Mouse (Mus musculus): Measurements from ENCODE around the gene Etv5.

The Etv5 gene

DNA sequence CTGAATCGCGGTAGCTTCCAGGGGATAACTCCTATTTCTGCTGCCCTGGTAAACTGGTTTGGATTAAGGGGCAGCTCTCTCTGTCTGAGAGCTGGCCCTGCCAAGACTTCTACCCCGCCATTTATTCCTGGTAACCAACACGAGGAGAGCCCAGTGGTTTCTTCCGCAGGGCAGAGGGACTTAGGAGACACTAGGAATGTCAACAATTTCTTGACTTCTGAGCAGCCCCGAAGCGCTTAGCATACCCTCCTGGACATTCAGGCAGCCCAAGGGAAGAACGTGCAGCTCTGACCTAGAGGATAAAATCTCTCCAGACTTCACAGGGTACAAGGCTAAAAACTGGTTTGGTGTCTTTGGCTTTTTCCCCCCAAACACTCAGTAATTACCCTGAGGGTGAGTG, 10.1 kb downstream of the Etv5 start:
- DNase-seq (ENCODE audit: low read depth, low spot score): peak; percentile 78

DNA sequence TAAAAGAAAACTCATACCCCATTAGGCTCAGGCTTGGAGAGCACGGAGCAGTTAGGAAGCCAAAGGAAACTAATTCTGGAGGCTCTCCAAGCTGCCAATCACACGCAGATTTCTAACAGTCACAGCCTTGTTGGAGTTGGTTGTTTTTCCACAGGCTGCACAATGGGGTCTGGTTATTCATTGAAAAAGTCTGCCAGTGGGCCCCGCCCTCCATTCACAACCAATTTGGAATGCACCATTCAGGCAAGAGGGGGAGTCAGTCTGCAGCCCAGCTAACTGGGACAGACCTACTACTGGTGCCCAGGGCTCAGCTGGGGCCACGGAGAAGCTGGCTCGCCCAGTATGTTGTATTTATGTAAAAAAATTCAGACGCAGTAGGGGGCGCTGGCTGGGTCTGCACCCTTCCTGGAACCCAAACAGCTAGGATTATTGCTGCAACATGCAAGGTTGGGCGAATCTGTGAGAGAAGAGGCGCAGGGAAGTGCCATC, 10.6 kb downstream of the Etv5 start:
- peak; percentile 97 for DNase-seq (ENCODE audit: low read depth, low spot score)

DNA sequence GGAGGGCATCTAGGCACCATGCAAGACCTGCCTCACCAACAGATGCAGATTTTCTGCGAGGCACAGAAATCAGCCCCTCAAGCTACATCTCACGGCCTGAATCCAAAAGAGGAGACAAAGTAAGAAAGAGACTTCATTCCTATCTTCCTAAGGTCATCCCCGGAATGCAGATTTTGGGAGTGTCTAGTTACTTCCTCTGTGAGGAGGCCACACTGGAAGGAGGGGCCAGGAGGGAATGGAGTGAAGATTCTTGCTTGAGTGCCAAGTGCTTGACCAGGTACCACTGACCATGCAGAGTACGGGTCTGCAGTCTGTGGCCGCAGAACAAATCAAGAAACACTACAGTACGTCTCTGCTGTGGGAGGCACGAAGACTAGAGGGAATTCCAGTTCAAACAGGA, 12.7 kb downstream of the Etv5 start:
- DNase-seq (ENCODE audit: low read depth, low spot score): peak; percentile 79

DNA sequence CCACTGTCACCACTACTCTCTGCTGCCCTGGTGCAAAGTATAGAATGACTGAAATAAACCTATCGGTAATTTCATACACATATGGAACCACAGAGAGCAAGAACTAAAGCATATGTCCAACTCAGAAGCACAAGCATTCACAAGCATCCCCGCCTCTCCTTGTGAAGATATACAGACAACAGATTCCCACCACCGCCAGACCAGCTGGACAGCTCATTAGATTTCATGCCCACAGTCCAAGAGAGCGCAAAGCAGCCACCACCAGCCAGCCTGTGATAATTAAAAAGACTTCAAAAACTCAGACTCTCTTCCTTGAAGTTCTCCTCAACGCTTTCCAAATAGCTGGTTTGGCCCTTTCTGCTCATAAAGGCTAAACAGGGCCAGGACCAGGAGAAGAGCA, 17.3 kb downstream of the Etv5 start:
- no peak for DNase-seq (ENCODE audit: low read depth, low spot score)

DNA sequence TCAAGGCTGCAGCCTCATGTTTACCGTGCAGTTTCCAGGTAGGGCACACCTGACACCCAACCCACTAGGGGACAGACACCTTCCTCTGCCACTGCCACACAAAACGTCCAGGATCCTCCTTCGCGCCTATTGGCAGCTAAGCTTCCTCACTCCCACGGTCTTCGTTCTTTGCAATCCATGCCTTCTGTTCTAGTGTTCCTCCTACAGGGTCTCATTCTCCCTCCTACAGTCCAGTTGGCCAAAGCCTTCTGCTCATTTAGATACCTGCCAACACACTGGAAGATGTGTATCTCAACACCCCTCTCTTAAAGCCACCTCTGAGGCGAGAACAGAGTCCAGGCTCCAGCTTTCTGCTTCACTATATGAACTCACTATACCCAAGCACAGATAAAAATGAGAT, 21.6 kb downstream of the Etv5 start:
- DNase-seq (ENCODE audit: low read depth, low spot score): no peak

DNA sequence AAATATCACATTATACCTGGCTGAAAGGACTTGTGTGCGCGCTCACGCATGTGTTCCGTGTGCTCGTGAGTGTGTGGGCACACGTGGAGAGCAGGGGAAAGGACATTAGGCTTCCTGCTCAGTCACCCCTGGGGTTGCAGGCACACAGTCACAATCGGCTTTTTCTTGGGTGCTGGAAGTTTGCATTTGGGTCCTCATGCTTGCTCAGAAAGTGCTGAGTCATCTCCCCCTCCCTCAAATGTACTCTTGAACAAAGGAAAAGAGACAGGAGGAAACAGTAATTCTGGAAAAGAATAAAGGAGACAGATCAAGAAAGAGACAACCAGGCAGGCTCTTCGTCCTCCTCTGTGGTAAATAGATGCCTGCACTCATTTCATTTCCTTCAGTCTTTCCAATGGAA, 22.5 kb downstream of the Etv5 start:
- no peak for DNase-seq (ENCODE audit: low read depth, low spot score)

DNA sequence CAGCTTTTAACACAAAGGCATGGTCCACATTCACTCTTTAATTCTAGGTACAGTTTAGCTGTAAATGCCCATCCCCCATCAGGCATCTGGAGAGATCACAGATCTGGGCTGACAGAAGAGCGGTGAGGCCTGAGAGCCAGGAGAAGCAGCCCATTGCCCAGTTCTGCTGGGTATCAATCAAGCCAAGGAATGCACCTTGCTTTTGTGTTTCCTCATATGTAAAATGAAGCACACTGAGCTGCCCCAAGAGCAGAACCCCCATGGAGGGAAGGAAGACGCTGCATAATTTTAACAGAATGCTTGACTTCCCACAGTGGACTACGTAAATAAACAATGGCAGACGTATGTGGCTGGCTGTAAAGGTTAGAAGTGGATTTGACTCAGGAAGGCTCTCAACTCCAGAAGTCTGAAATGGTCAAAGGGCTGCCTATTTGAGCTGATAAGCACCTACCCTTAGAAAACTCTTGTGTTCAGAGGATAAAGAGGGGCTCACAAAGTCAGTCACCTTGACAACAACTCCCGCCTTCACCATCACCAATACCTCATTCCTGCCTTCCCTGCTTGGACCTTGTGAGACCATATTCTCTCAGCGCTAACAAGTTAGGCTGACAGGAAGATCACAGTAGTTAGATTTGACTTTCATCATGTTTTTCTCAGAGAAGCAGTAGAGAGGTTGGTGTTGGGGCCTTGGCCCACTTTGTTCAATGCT, 23.2 kb downstream of the Etv5 start:
- DNase-seq (ENCODE audit: low read depth, low spot score): peak; percentile 80

DNA sequence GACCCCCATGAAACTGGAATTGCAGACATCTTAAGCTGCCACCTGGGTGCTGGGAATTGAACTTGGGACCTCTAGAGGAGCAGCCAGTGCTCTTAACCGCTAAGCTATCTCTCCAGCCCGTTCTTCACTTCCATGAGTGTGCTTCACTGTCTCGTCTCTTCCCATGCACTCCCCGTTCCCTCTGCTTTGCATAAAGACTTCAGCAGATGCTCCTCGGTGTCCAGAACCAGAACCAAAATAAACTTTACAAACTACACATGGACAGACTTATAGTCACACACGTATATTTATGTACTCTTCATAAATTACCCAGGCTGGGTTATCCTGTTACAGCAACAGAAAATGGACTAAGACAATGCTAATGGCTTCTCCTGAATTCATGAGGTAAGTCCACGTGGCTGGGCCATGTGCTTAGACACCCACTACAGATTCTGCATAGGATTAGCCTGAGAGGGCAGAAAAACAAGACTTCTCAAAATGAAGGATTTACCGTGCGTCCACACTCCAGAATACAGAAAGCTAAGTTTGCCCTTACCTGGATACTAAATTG, 25.2 kb downstream of the Etv5 start:
- DNase-seq (ENCODE audit: low read depth, low spot score): no peak

DNA sequence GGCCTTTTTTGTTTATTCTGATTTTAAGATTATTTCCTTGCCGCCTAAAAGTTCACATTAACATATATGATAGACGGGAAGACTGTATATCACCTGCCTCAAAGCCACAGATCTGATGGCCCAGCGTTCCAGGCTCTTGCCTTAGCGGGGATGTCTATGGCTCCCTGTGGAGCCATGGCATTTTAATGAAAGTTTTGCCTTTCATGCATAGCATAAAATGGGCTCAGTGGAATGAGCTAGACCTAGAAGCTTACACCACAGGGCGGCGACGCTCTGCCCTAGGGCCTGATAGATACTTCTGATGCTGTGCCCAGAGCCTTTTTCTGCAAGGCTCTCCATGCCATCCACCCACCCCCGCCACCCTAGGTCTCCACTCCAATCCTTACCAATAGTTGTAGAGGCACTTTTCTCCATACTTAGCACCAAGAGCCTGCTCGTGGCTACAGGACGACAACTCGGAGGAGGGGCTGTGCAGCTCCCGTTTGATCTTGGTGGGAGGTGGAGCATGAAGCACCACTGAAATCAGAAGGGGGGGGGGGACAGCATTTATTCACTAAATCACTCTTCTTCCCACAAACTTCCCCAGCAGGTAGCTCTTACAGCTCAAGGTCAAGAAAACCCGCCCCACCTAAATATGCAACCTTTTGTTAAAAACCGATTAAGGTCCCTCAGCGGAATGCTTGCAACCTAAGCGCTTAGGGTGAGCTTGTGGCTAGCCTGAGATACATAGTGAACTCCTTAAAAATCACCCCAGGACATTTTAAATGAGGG, 26.9 kb downstream of the Etv5 start:
- DNase-seq (ENCODE audit: low read depth, low spot score): peak; percentile 98

DNA sequence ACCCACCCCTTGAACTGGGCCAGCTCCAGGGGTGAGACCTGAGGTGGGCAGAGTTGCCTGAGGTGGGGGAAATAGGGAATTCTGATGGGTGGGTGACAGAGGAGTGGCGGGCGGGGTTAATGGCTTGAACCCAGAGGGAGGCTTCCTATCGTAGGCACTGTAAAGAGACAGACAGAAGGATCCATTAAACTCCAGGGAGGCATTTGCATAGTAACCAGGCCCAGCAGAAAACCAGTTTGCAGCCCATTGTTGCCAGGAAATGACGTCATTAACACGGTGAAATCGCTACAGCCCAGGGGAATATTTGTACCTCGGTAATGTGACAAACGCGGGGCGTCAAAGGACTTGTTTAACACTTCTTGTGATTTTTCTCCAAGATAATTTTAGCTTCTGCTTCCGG, 27.8 kb downstream of the Etv5 start:
- DNase-seq (ENCODE audit: low read depth, low spot score): peak; percentile 96

DNA sequence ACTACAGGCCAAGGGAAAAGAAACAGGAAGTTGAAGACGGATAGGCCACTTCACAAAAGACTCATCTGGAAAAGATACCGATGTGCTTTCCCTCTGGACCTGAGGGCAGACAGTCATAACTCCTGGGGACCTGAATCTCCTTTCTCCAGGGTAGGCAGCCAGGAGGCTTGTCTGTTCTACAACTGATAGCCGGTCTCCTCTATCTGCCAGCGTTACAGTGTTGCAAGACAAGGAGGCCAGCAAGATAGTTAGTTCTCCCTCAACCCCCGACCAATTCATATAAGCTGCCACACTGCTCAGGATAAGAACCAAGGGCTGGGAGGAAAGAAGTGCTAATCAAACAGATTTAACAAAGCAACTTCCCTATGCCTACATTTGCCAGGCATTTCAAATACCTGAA, 29.5 kb downstream of the Etv5 start:
- no peak for DNase-seq (ENCODE audit: low read depth, low spot score)

DNA sequence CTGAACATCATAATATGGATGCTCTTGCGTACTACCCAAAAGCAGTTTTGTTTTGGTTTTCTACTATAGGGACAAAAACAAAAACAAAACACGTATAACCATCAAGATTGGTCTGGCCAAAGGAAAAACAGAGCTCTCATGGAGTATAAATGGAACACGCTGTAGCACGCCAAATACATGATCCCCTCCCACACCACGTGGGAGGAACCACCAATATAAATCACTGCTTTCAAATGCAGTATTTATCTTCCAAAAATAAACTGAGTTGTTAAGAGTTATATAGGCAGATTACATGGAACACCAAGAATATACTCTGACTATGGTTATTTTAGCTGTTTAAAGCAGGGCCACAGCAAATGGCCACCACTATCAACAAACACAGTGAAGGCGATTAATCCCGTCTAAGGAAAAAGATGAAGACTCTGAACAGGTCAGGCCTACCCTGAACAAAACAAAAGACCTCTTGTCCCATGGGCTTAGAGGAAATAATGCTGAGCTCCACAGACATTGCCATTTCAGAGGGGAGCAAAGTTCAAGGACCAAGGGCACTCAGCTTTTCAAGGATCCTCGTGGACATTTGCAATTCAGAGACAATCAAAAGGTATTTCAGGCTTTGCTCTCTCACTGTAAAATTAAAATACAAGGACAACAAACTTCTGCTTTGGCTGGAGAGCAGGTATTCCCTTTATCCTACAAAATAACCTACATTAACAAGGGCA, 30.7 kb downstream of the Etv5 start:
- peak; percentile 88 for DNase-seq (ENCODE audit: low read depth, low spot score)

DNA sequence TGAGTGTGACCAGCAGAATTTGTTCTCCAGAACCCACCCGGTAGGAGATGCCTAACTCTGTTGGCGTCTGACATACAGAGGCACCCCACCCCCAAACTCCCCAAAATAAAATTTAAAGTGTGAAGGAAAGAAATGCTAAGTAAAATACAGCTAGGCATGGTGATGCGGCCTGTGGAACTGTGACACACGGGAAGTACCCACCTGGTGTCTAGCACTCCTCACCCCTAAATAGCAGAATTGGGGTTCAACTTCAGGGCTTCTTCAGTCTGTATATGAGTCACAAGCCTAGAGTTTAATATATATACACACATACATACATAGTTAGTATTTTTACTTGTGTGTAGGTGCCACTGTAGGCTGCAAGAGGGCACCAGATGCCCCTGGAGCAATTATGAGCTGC, 32.8 kb downstream of the Etv5 start:
- DNase-seq (ENCODE audit: low read depth, low spot score): no peak

DNA sequence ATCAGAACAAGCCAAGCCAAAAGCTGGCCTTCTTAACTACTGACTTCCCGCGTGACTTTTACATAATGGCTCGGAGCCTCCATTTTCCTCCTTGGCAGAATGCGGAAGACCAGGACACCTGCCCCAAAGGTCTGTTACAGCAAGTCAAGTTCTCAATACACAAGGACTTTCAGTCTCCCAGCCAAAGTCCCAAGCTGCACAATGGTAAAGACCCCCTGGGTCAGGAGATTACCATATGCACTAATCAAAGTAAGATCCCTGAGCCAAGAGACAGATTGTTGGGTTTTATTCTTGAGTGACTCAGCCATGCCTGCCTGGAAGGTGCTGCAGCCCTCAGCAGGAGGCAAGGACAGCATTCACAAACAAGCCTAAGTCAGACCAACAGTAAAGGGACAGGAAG, 33.5 kb downstream of the Etv5 start:
- DNase-seq (ENCODE audit: low read depth, low spot score): peak; percentile 93

DNA sequence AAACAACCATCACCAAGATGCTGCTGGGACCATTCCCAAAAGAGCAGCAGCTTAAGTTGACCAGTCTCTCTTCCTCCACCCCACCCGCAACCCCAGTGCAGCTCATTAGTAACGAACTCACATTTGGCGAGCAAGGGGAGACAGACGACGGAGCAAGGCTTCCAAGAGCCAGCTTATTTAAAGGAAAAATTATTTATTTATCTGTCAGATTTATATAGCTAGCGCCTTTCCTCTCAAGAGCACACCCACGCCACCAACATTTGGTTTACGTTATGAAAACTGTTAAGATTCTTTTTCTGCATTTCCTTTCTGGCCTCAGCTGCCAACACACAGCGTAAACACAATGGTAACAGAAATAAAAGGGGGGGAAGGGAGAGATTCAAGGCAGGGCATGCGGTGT, 34.0 kb downstream of the Etv5 start:
- DNase-seq (ENCODE audit: low read depth, low spot score): no peak

DNA sequence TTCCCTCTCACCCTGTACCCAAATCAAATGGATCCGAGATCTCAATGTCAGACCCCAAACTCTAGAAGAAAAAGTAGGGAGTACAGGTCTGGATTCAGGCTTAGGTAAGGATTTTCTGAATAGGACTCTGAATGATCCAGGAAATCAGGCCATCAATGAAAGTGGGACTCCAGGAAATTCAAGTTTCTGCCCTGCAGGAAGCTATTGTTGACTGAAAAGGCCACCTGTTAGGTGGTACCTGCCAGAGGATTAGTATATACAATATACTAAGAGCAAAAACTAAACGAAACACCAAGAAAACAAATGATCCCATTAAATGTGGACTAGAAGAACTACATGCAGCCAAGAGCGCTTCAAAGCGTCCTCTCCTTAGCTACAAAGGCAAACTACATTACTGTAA, 35.8 kb downstream of the Etv5 start:
- peak; percentile 74 for DNase-seq (ENCODE audit: low read depth, low spot score)

DNA sequence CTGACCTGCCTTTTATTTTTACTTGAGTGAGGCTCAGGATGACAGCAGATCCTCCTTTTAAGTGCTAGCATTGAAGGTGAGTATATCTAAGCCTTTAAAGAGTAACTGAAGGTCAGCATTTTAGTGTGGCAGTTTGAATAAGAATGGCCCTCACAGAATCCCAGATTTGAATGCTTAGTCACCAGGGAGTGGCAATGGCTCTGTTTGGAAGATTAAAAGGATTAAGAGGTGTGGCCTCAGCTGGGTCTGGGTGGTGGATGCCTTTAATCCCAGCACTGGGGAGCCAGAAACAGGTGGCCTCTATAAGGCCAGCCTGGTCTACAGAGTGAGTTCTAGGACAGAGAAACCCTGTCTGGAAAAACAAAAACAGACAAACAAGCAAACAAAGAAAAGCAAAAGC, 36.9 kb downstream of the Etv5 start:
- DNase-seq (ENCODE audit: low read depth, low spot score): peak; percentile 97

DNA sequence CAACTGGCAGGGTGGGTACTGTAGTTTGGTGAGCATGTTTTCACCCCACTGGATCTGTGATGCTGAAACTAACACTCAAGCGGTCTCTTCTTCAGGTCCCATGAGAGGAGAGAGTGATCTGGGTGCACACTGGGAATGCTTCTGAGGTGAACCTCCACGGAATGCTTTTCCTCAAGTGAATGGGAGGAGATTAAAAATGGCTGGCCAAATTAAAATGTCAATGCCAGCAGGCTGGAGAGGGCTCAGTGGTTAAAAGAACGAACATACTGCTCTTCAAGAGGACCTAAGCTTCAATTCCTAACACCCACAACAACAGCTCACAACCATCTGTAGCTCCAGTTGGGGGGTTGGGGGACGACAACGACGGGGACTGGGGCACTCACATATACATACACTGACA, 39.3 kb downstream of the Etv5 start:
- peak; percentile 84 for DNase-seq (ENCODE audit: low read depth, low spot score)

DNA sequence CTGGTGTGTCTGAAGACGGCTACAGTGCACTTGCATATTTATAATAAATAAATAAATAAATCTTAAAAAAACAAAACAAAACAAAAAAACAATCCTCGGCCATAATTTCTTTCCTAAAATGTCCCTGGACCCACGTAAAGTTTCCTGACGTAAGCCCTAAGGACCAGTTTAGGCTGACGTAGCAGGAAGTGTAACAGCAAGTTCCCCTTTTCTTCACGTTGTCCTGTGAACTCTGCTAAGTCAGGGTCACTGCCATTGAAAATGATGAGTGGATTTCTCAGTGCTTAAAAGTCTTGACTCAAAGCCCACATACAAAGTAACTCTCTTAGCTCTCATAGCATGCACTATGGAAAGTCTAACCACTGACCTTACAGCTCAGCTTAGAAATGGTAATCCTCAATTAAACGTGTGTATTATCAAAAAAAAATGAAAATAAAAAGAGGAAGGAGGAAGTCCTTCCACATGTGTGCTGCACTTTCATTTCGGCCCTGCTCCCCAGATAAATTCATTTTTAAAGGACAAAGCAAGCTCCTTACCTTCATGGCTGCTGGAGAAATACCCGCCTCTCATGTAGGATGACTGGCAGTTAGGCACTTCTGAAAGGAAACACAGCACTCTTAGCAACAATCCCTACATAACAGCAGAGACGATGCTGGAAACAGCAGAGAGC, 40.6 kb downstream of the Etv5 start:
- no peak for DNase-seq (ENCODE audit: low read depth, low spot score)

DNA sequence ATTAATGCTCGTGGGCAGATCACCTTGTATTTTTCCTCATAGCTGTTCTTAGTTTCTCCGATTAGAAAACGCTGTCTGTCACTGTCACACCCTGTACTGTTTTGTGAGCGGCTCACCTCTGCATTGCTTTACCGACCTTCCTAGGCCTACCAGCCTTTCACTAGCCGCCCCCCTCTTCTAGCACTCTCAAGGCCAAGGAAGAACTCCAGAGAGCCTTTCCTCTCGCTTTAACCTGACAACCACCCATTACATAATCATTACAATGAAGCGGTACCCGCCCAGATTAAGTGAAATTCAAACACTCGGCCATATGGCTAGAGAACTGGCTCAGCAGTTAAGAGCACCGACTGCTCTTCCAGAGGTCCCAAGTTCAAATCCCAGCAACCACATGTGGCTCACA, 41.2 kb downstream of the Etv5 start:
- DNase-seq (ENCODE audit: low read depth, low spot score): peak; percentile 95

DNA sequence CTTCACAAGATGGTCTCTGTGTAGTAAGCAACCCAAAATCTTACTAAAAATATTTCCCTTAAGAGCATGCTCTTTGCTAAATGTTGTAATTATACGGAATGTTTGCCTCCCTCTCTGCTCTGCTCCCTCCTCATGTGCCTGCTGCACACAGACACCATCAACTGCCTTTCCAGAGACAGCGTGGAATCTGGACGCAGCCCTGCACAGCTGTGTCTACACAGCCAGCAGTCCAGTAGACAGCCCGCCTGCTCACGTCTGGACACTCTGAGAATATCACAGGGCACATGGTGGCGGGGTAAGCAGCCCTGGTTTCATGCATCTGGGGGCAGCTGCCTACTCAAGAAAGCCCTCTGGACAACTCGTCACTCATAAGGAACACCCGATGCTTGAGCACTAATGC, 43.1 kb downstream of the Etv5 start:
- DNase-seq (ENCODE audit: low read depth, low spot score): no peak

Data from ES-CJ7 (cell line).